Mouse (Mus musculus) heart, adult 9 months (tissue): ENCODE data around the gene Pax5.

Experiments
- DNase-seq, 2 experiments: peaks; one replicate each; pipeline ENCODE4 v3.0.0; 2022; ENCODE audit warnings: low spot score in 2 of 2

Gene Pax5

DNA sequence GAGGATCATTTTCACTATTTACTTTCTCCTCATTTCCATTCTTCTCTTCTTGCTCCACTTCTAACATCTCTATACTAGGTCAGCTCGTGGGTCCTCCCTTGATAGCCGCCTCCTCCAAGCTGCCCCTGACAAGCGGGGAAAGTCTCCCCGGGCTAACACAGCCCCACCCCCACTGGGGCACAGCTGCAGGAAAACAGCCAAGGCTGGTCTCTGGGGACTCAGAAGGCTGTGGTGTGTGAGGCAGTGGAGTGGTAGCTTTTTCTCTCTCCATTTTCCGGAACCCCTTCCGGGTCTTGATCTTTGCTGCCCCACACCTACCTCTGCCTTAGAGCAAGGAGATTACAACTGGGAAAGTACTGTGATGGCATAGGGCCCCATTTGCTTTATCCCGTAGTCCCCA is 4.3 kb downstream of the Pax5 start:
- no peak for DNase-seq

DNA sequence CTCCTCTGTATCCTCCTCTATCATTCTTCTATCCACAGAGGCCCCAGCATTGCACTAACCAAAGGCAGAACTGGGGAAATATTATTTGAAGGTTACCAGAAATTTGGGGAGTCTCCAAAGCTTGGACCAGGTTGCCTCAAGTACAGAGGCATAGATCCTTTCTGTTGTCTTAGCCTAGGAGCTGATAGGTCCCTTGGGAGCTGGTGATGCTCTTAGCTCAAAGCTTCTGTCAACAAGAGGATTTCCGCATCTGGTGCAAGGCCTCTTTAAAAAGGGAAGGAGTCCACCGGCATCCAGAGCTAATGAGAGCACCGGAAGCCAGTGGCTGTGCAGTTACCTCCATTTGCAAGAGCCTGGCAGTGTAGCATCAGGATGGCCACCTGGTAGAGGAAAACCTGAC is 5.1 kb downstream of the Pax5 start:
- no peak for DNase-seq

DNA sequence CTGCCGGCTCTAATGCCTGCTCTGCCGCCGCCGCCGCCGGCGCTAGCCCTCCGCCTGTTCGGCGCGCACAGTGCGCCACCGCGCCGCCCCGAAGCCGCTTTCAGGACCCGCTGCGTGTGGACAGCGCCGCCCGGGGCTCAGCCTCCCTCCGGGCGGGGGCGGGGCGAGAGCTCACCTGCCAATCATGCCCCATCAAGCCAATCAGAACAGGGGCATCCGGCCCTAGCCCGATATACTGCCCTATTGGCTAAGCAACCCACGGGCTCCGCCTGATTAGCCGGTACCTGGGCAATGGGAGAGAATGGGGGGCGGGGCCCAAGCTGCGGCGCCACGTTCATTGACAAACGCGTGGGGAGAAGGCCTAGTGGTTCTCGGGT is 5.9 kb downstream of the Pax5 start:
- peak; percentile 54 to 67 for DNase-seq

DNA sequence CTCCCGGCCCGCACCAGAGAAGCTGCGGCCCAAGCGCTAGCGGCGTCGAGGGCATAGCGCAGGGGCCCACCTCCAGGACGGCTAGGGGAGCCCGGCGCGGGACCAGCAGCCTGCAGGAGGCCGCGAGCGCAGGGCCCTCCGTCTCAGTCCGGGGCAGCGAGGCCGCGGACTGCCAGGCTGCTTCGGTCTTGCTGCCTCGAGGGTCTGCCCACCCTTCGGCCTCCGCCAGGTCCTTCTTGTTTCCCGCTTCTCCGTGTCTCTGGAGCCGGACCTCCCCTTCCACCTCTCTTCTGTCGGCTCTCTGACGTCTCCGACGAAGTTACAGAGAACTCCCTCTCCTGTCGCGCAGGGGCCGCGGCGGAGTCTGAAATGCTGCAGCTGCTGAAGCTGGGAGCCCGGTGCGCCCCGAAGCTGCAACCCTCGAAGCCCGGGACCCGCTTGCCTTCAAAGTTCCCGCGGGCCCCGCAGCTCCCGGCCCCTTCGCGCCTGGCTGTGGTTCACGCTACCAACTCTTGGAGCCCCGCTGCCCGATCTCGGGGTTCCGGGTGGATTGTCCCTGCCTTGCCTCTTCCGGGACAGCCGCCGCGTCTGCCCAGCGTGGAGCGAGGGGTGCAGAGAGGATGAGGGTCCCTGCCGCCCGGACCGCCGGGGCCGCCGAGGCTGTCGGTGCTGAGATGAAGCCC is 6.5 kb downstream of the Pax5 start:
- DNase-seq = no peak

DNA sequence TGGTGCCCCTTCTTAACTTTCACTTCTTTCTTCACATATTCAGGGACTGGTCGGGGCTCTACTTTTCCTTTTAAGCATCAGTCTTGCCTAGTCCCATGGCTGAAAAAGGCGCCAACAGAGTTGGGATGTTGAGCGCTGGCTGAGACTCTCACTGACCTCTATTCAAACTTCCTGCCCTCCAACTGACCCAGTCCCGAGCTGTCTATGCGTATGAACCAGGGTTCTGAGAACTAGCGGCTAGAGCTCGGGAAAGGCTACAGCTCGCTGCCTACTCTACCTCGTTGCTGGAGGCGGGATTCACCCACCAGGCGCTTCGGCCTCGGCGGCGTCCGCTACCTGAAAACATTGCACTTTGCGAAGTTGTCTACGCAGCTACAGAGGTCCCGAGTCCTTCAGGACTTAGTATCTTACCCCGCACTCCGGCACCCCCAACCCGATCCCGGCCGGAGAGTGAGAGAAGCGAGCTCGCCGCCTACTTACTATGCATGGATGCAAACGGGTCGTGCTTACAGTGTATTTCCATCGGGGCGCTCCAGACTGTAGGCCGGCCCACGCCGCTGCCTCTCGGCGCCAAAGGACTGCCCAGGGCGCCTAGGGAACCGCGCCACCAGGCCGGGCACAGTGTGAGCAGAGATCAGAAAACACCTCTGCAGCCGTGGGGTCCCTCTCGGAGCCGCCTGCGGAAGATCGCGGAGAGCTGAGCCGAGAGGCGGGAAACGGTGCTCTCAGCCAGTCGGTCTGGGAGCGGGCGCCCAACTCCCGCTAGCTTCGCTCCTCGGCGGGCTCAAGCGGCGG is 7.2 kb downstream of the Pax5 start:
- DNase-seq = no peak

DNA sequence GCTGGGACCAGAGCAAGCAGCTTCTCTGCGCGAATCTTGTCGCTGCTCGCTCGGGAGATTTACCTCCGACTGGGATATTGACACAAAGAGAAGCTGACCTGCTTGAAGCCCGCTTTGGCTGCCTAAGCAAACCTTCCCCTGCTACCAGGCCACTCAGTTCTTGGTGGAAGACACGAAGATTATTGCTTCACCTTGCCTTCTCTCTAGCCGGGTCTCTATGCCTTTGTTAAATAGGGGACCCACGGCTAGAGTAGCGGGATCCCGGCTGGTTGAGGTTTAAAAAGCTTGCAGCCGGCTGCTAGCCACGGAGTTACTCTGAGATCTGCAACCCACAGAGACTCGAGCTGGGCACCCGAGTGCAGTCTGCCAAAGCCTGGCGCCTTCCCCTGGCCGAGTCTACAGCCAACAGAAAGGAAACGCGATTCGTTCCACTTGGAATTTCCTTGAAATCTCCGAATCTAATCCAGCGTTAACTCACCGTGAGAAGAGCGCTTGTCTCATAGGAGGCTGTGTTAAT is 8.2 kb downstream of the Pax5 start:
- no peak for DNase-seq

DNA sequence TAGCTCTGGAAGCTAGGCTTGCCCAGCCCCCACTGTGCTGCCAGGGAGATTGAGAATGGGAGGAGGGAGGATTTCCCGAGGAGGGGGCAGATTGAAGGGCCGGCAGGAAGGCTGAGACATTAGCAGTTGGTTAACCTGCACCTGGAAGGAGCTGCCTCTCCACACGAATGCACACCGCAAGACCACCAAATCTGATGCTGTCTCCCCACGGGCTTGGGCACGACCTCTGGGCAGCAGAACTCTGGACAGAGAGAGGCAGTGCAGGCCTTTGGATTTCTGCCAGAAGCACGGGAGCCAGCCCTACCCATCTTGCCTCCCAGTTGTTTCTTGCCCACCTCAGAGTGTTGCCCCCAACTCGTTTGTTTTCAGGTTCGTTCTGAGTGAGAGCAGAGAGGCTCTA is 8.8 kb downstream of the Pax5 start:
- DNase-seq = no peak

DNA sequence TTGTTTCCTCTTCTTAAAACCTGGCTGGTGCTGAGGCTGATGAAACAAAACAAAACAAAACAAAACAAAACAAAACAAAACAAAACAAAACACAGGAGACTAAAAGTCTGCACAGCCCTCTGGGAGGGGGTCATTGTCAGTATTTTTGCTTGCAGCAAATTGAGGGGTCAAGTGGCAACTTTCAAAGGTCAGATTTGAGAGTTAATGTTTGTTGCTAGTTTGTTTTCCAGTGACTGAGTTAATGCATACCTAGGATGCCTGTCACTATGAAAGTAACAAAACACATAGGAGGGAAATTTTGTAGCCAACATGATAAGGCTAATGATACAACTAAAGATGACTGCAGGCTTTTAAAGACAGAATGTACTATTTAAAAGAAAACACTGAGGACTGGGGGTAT is 13.6 kb downstream of the Pax5 start:
- no peak for DNase-seq

DNA sequence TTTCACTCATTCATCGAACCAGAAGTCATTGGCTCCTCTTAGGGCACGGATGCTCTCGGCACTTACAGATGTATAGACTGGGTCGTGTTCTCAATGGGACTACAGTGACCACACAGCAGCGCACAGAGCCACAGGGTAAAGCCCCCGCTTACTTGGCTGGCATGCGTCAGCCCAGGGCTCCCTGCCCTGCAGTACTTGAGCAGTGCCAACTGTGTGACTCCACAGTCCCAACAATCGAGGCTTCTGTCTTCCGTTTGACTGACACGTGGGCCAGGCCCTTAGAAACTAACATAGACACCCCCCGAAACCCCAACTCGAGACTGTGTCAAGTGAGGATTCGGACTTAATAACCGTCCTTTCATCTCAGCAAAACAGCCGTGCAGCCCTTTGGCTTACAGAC is 15.9 kb downstream of the Pax5 start:
- DNase-seq = no peak

DNA sequence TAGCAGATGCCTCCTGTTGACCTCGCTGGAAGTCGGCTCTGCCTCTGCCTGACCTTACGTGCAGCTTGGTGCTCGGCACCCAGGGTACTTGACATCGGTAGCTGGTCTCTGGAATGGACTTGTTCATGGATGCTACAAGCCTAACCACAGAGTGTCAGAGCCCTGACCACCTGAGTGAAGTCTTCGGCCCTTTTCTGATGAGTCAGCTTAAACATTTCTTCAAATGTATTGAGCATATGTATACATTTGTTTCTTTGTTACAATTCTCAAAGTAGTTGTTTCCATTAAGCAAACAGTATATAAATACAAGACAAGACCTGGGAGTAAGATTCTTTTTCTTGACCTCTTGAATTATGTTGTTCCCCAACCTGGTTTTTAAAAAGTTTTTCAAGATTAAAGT is 24.7 kb downstream of the Pax5 start:
- no peak for DNase-seq

DNA sequence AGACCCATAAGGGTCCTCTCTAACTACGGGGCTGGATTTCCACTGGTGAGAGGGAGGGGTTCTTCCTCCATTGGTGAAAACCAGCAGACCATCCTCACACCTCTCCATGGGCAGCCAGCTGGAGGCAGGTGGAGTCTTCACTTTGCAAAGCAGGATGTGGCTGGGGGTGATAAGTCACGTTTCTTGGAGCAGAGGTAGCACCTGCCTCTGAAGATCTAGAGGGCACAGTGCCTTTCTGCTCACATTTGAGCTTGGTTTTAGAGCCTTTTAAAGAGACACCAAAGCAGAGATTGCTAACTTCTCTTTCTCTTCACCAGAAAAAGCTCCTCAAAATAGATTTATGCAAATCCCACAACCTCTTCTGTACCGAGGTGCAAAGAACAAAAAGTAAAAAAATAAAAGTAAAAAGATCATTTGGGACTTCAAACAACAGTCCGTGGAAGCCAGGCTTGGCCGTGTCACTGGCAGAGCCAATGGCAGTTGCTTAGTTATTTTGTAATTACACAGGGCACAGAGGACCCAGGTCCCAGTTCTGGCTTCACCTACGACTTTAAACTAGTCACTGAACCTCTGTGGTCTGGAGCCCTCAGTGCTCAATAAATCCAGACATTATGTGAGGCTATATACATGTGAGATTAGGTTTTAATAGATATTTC is 29.9 kb downstream of the Pax5 start:
- DNase-seq = no peak

DNA sequence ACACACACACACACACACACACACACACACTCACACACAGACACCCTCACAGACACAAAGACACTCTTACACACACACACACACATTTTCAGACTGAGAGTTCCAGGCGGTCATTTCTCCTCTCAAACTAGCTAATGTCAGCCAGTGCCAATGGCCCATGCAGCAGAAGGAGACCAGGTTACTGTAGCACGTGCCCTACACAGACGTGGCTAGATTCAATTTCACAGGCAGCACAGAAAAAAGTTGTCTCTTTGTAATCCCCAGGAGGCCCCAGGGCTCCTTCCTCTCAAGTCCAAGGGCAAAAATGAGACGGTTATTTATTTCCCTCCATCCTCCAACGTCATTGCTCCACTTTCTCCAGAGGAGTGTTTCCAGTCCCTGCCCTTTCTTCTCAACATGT is 31.6 kb downstream of the Pax5 start:
- DNase-seq = no peak

DNA sequence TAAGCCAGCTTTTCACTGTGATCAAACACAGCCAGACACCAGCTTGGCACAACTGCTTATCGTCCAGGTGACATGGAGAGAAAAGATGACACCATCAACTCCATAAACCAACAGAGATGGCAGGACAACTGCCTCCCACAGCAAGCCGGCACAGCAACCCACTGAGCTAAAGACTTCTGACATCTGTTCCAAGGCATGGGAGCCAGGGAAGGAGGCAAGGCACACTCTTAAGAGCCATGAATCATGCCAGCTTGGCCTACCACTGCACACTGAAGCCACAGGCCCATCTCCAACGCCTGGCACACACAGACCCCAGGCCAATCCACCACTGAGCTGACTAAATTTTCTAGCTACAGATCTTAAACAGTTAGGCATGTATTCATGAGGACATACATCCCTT is 32.3 kb downstream of the Pax5 start:
- DNase-seq = no peak

DNA sequence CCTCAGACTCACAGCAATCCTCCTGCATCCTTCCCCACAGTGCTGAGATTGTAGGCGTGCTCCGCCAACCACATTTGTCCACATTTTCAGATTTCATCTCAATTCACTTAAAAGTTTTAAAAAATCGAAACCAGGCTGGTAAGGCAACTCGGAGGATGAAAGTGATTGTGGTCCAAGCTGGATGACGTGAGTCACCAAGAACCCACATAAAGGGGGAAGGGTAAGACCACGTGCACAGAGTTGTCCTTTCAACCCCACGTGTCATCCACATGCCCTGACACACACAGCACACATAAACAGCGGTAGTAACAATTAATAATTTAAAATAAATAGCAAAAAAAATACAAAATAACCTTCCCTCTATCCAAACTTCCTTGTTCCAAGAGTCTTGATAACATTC is 35.3 kb downstream of the Pax5 start:
- DNase-seq = no peak

DNA sequence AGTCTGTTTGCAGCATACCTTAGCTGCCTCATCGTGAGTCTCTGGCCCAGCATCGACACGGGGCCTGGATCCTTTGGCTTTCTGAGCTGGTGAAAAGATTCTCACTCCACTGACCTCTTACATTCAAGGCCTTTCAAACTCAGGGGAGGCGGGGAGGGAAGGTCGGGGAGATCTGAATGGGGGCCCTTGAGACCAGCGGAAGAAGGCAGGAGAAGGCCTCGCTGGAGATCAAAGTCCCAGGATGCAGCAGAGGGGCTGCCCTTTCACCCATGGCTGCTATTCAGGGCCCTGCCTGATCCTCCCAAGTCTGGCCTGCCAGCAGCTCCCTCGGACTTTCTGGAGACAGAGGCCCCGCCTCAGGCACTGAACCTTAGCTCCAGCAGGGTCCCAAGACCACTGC is 36.6 kb downstream of the Pax5 start:
- DNase-seq = no peak

DNA sequence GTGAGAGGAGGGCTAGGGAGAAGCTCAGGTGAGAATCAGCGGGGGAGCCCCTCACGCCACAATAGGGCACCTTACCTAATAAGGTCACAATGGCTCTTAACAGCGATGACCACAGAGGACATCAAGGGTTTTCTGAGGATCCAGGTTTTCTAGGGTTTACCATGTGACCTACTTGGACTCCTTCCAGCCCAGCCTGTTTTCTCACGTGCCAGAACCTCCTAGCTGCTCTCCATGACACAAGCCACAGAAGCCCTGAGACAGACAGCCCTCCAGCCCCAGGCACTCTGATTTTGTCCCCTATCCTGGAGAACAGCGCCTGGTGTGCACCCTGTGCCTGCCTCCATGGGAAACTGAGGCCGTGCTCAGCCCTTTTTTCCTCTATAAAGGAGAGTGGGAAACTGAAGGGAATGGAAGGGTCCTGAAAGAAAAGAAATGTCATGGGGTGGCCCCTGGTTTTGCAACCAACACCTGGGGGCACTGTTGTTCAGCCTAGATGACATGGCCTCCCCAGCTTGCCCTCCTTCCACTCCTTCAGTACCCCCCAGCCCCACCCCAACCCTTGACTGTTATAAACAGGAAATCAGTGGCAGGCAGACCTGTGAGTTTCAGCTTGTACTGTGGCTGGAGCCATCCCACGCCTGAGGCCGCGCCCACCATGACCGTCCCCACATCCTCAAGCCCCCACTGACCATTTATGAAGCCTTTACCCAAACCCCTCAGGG is 37.9 kb downstream of the Pax5 start:
- no peak for DNase-seq

DNA sequence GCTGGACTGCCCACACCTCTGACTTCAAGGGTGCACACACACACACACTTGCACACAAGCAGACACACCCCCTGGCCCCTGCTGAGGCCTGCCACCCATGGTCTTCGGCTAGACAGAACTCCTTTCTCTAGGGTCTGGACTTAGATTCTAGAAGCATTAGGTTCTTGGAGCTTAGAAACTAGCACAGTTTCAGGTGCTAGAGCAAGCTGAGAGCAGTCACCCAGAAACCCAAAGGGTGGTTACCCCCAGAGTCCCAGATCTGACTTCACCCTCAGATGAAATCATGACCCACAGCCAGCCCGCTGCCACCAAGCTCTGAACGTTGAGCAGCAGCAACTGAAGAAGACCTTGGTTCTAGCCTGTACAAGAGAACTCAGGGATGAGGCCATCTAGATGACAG is 38.8 kb downstream of the Pax5 start:
- DNase-seq = no peak

DNA sequence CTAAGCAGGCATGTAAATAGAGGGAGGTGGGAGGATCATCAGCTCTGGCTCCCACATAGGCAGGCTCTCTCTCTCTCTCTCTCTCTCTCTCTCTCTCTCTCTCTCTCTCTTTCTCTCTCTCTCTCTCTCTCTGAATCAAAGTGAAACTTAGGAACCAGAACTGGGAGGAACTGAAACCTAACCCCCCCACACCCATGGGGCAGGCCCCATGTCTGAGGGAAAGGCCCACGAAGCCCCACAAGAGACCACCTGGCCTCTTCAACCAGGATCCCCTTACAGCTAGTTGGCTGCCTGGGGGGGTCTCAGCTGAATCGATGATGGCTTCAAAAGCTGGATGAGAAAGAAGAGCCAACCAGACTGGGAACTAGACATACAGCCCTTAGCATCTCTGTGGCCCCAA is 39.3 kb downstream of the Pax5 start:
- no peak for DNase-seq

DNA sequence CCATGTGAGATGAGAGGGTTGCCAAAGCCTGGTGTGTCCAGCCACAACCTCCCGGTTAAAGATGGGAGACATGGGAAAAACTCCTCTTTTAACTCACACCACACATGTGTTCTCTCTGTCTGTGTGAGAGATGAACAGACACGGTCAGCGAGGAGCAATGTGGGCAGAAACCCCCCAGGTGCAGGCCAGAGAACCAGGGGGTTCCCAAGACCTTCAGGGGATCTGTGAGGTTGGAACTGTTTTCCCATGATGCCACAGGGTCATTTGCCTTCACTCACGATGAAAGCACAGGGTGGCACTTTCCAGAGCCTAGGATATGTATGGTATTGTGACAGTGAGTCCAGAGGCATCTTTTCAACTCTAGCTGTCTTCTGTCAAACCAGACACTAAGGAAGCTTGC is 39.9 kb downstream of the Pax5 start:
- no peak for DNase-seq

DNA sequence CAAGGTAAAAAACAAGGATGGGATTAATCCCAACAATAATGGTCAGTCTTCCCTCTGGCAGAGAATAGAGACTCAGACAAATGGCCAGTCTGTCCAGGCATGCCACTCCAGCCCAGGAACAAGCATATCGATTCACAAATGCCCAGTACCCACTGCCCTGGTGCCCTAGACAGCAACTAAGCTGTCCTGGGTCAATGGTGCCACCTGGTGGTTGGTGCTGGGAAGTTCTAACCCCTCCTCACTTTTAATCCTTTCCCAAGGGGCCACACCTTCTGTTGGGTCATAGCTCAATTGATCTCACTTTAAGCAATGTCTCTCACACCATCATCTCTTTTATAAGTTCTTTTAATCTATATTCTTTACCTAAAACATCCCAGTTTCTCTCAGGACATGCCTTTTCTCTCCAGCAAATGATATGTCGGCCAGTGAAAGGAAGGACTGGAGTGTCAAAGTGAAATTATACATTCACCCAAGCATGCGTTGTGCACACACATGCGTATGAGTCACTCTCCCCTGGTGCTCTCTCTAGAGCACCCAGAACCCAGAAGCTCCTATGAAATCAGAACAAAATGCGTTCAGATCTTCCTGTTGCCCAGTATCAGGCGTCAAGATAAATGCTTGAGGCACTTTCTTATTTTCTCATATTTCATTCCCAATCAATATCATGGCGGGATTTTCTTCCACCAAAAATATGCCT is 40.7 kb downstream of the Pax5 start:
- no peak for DNase-seq

DNA sequence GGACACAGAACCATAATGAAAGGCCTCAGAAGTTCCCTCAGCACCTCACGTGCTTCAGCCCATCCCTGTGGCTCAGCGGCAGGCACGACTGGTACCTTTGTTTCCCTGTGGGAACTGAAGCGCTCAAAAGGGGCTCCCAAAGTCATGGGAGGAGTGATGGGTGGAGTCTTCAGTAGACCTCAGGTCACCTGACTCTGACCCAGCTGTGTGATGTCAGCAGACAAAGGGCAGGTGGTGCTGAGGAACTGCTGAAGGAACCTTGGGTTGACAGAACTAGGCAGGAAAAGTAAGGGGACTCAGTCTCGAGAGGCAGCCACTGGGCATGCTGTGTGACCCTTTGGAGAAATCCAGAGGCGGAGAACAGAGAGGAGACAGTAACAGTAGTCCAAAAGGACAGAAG is 41.7 kb downstream of the Pax5 start:
- no peak for DNase-seq

DNA sequence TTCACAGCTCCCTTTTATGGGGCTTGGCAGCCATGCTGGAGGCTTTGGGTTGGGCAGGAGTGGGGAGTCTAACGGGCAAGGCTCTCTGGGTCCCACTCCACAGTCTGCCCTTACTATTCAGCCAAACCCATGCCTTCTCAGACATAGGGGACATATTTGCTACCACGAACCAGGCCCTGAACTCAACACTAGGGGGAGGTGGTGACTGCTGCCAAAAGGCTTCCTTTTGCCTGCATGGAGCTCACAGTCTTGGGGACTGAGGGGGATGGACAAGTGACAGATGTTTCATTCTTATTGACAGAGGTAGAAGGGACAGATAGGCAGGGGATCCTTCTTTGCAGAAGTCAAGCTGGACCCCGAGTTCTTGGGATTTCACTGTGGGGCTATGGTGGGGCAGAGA is 42.1 kb downstream of the Pax5 start:
- no peak for DNase-seq
